Mouse (Mus musculus): ENCODE results near the gene Usp9x.
A peak's percentile ranks its signal among the peaks of the same experiment; 100 is the strongest.

Usp9x gene

DNA sequence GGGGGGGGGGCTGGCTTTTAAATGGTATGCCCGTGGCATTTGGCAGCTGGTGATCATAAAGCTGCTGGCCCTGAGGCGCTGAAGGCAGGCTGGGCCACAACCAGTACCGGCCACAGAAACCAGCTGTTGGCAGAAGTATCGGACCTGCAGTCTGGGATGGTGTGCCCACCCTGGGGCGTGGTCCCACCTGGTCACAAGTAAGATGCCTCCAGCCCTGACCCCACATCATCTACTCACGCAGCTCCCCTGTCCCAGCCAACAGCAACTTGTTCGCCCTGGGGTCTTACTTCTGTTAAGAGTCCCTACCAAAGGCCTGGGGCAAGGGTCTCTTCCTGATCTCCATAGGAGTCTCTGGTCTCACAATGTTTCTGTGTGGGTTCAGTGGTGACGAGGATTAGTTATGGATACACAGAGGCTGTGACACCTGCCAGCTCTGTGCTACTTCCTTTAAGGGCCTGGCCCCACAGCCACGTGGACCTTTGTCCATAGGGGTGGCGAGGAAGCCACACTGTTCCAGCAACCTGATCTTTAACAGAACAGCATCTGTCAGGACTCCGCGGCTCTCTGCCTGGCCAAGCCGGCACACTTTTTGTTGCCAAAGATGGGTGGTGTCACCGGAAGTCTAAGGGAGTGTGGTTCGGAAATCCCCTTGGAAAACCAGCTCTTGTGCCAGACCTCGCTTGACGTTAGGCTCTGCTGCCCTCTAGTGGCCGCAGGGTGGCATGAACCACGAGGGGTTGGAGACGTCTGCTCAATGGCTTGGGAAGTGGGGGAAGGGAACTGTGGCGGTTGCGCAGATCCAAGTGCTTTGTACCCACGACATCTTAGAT is 136.4 kb downstream of the Usp9x start:
- no peak for TF ChIP-seq POU5F1 (IDR thresholded peaks at IDR 0.05; ENCODE audit: borderline replicate concordance, low read length)
- peak; percentile 61 for TF ChIP-seq CTCF (conservative IDR thresholded peaks at IDR 0.05; ENCODE audit: low read length)
- no peak for TF ChIP-seq NANOG (IDR thresholded peaks at IDR 0.05; ENCODE audit: borderline replicate concordance, low read length)
- H3K9me3 ChIP-seq (ENCODE audit: low read length) = no peaks in the 10 kb centered on the region
- peak overlapping the region; percentile 61 for H3K4me3 ChIP-seq (replicated peaks; ENCODE audit: low read length)
- no peaks in the 10 kb centered on the region for H3K27me3 ChIP-seq (ENCODE audit: insufficient read depth, low read length)
- H3K4me1 ChIP-seq (replicated peaks; ENCODE audit: low read depth, low read length) = peaks cover 34% of the 10 kb centered on the region
- H3K36me3 ChIP-seq (ENCODE audit: insufficient read depth, low read length) = no peaks in the 10 kb centered on the region

DNA sequence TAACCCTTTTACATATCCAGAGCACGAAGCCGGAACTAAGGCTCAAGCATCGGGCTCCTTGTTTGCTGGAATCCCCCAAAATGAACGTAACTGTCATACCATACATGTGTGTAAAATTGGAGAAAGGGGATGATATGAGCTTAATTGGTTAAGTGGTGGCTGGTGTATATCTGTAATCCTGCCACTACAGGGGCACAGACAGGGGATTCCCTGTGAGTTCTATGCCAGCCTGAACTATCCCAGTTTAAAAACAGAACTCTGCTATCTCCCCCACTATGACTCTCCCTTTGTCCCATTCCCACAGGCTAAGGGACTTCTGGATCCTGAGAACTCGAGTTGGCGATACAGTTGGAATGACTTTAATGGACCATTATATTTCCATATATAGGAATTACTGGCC is 137.1 kb downstream of the Usp9x start:
- Histone ChIP-seq H3K36me3 (ENCODE audit: insufficient read depth, low read length) (no peaks in the 10 kb centered on the region), H3K9me3 (ENCODE audit: low read length) (no peaks in the 10 kb centered on the region), H3K4me1 (replicated peaks; ENCODE audit: low read depth, low read length) (peaks cover 34% of the 10 kb centered on the region), H3K4me3 (replicated peaks; ENCODE audit: low read length) (peak overlapping the region; percentile 23; the same call in 1 of the 2 replicates), H3K27me3 (ENCODE audit: insufficient read depth, low read length) (no peaks in the 10 kb centered on the region)
- TF ChIP-seq NANOG (IDR thresholded peaks at IDR 0.05; ENCODE audit: borderline replicate concordance, low read length) (no peak), CTCF (conservative IDR thresholded peaks at IDR 0.05; ENCODE audit: low read length) (no peak), POU5F1 (IDR thresholded peaks at IDR 0.05; ENCODE audit: borderline replicate concordance, low read length) (no peak)

DNA sequence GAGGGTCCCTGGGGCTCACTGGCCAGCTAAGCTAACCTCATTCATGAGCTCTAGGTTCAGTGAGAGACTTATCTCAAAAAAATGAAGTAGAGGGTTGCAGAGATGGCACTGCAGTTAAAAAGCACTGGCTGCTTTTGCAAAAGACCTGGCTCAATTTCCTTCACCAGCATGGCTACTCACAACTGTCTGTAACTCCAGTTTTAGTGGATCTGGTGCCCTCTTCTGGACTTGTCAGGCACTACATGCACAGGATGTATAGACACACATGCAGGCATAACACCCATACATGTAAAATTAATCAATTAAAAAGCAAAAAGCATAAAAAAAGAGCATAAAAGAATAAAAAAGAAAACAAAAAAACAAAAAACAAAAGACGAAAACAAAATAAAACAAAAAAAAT is 143.0 kb downstream of the Usp9x start:
- TF ChIP-seq NANOG (IDR thresholded peaks at IDR 0.05; ENCODE audit: borderline replicate concordance, low read length) = no peak
- TF ChIP-seq CTCF (conservative IDR thresholded peaks at IDR 0.05; ENCODE audit: low read length) = peak; percentile 61
- H3K27me3 ChIP-seq (ENCODE audit: insufficient read depth, low read length) = no peaks in the 10 kb centered on the region
- H3K4me1 ChIP-seq (replicated peaks; ENCODE audit: low read depth, low read length) = peaks cover 15% of the 10 kb centered on the region
- H3K36me3 ChIP-seq (ENCODE audit: insufficient read depth, low read length) = no peaks in the 10 kb centered on the region
- no peaks in the 10 kb centered on the region for H3K9me3 ChIP-seq (ENCODE audit: low read length)
- H3K4me3 ChIP-seq (replicated peaks; ENCODE audit: low read length) = no peak overlapping the region

All from E14TG2a.4 (cell line).